Mouse (Mus musculus) left cerebral cortex, adult 9 months (tissue): ENCODE results near the gene Ankra2.

Experiments
- DNase-seq, 2 experiments: peaks; one replicate each; pipeline ENCODE4 v3.0.0; 2022; ENCODE audit warnings: low spot score in 2 of 2

The Ankra2 gene

DNA sequence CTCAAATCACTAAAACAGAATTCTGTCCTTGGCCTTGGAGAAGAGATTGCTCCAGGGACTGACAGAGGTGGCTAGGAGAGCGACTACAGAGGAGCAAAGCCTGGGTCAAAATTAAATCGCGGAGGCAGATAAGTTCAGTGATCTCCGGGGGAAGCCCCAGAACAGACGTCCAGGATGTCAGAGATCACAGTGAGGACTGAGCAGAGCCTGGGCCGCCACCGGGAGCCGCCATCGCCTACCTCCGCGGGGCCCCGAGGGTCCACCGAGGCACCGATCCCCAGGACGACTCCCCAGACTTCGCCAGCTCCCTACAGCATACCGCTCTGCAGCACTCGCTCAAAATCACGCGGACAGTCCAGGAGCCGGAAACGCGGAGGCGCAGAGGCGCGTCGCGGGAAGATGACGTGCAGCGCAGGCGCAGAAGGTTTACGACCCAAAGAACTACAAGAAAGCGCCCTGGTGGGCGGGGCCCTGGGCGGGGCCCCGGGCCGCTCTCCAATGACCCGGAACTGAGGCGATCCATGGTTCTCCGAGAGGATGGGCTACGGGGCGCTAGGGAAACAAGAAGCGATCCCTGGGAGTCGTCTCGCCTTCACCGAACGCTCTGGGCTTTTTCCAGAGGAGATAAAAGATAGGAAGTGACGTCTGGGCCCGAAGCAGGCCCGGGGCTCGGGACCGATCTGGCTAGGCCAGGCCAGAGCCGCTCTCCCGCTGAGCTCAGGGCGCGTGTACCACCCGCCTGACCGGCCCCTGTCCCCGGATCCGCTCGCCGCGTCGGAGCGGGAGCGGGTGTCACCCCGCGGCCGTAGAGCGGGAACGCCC is at the start of gene Ankra2, which contains the start of gene Utp15:
Gene Ankra2, plus strand, starts transcription at position 439 of the 822 bp plus-strand sequence.
Gene Utp15, minus strand, starts transcription at position 406 of the 822 bp plus-strand sequence.
- DNase-seq, result peak; percentile 95 to 99

DNA sequence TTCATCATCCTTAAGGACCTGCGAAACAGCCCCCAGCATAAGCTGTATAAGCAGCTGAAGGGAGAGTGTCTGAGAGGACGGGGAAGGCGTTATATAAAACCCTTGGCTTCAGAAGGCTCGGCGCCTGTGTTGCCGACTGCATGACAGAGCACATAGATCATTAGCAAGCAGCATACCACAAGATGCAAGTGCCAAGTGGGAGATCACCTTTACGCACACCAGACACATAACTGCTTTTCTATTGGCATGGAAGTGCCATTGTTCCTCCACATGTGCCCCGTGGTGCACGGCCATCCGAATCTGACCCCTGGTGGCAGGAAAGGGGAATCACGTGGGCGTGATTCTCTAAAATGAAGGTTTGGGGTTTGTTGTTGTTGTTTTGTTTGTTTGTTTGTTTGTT is 40.0 kb upstream of the Ankra2 start:
- no peak for DNase-seq

GRCm38 (mm10) chr13:98226225-98226624 is 36.6 kb upstream of the Ankra2 start:
- DNase-seq, result no peak

GRCm38 (mm10) chr13:98230511-98230910 is 32.4 kb upstream of the Ankra2 start:
- no peak for DNase-seq

GRCm38 (mm10) chr13:98235451-98235850 is 27.4 kb upstream of the Ankra2 start:
- no peak for DNase-seq

DNA sequence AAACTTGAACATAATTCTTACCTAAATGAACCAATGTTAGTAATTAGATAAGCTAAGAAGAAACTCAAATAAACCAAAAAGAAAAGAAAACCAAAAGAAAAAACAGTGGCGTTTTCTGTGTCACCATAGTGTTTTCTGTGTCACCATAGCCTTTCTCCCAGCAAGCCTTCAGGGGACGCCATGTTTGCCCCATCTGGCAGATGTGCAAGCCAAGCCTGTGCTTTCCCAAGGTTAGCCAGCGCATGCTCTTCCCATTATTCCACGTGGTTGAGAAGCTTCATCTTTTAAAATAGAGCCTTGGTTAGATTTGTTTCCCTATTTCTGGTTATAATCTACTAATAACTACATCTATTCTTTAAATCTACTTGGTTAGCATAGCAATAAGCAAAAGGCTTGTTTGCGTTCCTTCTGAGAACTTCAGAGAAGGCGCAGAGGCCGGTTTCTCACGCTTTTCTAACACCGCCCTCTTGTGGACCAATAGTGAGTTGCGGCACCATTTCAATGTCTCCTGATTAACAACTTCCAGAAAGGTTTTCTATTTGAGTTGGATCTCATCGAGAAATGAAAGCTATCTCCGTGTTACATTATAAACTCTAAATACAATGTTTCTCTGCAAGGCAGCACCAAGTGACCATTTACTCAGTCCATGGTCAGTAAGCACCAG is 22.8 kb upstream of the Ankra2 start:
- DNase-seq, result peak in 1 of 2 experiments; percentile 86

- DNase-seq, result no peak
These were observed 21.2 kb upstream of the Ankra2 start for GRCm38 (mm10) chr13:98241531-98242282.

DNA sequence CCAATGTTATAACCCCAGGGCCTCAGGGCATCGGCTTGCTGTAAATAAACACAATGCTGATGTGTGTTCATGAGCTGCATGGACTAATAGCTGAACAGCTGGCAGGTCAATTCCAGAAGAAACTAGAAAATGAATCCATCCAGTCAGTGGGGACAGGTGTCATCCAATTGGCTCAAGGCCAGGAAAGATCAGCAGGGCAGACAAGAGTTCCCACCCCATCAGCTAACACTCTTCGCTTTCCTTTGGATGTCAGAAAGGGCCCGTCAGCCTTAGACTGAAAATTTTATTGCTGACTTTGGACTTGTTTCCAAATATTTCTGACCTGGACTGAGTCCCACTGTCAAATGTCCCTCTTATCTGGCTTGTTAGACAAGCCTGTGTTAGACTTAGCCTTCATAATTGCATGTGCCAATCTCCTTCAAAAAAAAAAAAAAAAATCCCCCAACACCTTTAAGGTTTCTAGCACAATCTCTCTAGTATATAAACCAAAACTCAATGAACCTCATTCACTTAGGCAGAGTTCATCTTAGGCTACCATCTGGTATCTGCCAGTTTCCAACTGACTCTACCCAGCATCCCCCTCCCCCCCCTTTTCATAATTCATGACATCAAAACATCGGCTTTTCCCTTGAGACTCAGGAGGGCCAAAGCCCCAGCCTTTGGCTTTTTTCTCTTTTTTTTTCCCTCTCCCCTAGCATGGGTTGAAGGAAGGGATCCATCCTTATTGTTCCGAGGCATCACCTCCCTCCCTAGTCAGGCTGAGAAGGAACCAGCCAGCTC is 18.1 kb upstream of the Ankra2 start:
- DNase-seq, result no peak

DNA sequence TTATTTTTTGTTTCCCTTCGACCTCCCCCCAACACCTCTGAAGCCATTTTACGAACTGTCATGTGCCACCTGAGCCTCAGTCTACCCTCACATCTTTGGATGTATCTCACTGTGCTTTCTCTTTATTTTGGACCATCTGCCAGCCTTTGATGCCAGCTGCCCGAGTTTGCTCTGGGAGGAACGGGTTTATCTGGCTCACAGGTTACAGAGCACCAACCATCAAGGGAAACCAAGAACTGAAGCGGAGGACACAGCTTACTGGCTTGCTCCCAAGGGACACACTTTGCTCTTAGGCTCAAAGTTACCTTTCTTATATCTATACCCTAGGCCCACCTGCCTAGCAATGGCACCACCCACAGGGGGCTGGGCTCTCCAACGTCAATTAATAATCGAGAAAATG is 17.5 kb upstream of the Ankra2 start:
- DNase-seq, result no peak

DNA sequence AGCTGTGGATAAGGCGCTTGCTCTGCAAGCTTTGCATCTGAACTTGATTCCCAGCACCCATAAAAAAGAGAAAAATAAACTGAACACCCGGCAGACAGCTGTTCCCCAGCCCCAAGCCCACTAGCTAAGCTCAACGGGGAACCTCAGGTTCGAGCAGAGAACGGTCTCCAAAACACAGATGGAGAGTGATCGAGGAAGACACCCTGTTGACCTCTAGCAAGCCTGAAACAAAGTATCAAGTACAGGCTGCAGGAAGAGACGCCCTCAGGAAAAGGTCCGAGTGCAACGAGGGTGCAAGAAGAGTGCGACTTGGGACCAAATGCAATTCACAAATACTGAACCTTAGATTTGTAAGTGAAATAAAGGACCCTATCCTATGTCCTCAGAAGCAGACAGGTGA is 13.3 kb upstream of the Ankra2 start:
- DNase-seq, result no peak

- DNase-seq, result peak; percentile 59 to 75
These were observed 8.0 kb upstream of the Ankra2 start for GRCm38 (mm10) chr13:98254921-98255320.

DNA sequence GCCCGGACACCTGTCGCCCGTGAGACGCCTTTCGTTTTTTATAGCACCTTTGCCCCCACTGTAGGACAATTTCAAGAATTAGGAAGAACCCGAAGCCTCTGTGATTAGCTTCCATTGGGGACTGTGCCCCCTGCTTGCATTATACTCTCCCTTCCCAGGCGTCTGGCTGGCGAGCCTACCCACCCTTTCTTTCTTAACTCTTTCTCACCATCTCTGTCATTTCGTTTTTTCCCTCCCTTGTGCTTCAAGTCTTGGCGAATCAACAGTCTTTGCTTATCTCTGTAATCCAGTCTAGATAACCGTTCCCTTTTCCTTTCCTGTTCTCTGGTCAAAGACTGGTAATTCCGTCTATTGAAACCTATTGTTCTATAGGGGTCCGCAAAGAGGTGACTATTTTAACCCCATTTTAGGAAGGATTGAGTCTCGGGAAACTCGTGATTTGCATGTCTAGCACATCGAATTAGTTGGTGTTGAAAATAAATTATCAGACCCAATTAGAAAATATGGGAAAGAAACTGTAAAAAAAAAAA is 649 bp downstream of the Ankra2 start:
- DNase-seq, result no peak

- no peak for DNase-seq
These were observed 1.2 kb downstream of the Ankra2 start for GRCm38 (mm10) chr13:98264111-98264510.

DNA sequence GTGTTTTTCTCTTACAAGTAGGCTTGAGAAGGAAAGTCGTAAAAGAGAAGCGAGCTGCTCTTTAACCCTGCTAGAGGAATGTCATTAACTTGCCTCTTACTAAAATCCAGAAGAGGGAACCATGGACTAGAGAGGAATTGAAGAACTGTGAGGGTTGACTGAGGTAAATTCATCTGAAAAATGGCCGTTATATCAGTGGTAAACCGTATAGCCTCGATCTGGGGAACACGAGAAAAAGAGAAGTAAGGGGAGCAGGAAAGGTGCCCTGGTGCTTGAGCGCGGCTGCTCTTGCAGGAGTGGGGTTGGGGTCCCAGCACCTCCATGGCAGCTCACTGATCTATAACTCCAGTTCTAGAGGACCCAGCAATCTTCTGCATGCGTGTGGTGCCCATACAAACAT is 11.1 kb downstream of the Ankra2 start:
- DNase-seq, result no peak

- no peak for DNase-seq
These were observed 12.8 kb downstream of the Ankra2 start for GRCm38 (mm10) chr13:98275646-98276045.

- no peak for DNase-seq
These were observed 13.4 kb downstream of the Ankra2 start for GRCm38 (mm10) chr13:98276253-98276652.

- DNase-seq, result no peak
These were observed 14.6 kb downstream of the Ankra2 start for GRCm38 (mm10) chr13:98277501-98277900.

DNA sequence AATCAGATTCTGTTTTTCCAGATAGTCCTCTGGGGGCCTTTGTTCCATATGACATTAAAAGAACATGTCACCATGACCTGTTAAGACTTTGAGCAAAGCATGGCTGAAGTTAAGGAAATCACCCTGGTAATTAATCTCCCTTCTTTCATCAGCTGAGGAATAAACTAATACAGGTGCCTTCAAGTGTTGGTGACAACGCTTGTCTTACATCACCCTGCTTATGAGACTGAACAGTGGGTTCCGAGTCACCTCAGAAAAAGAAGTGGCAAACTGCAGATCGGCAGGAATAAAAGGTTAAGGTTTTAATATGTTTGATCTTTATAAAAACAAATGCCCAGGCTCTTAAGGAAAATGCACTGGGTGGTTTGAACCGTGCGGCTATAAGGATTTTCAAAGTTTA is 16.8 kb downstream of the Ankra2 start, which contains the start of gene Gm21976:
Gene Gm21976, plus strand, starts transcription at position 202 of the 400 bp plus-strand sequence.
- DNase-seq, result no peak

DNA sequence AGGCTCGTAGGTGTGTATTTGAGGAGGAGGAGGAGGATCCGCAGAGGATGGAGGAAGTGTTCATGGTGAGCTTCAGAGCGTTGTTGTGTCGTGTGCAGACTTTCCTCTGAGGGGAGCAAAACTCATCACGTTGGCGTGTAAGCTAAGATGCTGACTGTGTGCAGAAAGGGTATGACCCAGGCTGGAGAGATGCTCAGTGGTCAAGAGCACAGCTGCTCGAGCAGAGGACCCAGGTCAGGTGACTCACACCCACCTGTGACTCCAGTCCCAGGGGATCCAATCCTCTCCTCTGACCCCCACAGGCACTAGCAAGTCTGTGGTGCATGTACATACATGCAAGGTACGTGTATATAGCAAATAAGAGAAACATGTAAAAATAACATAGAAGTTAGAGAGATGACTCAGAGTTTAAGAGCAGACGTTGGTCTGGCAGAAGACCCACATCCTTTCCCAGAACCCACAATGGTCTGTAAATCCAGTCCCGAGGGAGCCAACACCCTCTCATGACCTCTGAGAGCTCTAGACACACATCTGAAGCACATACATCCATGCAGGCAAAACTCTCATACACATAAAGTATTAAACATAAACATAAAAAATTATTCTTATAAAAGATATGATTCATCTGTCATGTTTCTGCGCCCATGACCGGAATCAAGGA is 18.2 kb downstream of the Ankra2 start:
- no peak for DNase-seq

DNA sequence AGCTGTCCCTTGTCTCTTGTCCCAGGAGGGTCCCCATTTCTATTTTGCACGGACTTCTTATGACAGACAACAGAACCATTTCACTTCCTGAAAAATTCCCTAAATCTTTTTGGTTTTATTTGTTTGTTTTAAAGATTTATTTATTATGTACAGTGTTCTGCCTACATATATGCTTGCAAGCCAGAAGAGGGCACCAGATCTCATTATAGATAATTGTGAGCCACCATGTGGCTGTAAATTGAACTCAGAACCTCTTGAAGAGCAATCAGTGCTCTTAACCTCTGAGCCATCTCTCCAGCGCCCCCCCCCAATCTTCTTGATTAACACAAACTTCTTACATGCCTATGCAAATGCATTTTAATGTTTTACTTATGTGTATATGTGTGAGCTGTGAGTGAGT is 27.8 kb downstream of the Ankra2 start:
- DNase-seq, result no peak

DNA sequence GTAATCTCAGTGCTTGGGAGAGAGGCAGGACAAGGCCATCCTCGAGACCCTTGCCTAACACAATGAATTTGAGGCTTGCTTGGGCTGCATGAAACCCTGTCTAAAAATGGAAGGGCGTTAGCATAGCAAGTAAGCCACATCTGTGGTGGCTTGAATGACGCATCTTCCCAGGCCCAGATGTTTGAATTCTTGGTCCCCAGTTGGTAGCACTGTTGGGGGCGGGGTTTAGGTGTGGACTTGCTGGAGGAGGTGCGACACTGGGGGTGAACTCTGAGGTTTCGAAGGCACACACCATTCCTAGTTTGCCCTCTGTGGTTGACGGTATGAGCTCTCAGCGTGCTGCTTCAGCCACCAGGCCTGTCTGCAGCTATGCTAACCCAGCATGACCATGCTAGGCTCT is 28.8 kb downstream of the Ankra2 start:
- no peak for DNase-seq
